Mouse (Mus musculus) CH12.LX (cell line): ENCODE data around the gene Mrpl55. TPM values are rescaled to one million over a fixed set of nuclear protein-coding genes. Genes with fewer than 3 reads are reported as not detected.
A peak's percentile ranks its signal among the peaks of the same experiment; 100 is the strongest.

ENCODE experiments used
- DNase-seq: peaks from one replicate; pipeline ENCODE4 v3.0.0-alpha.2; 2013; ENCODE audit errors: extremely low read depth
- H3K27ac ChIP-seq: 2 replicates; pipeline ENCODE4 v1.5.1; 2012; ENCODE audit warnings: low read depth, mild to moderate bottlenecking, control low read depth, moderate library complexity; ENCODE audit not compliant: insufficient read depth
- H3K27me3 ChIP-seq: replicated peaks from 2 replicates; pipeline ENCODE3; 2012; ENCODE audit warnings: inconsistent platforms
- H3K36me3 ChIP-seq, 2 experiments: replicated peaks in 1 of 2; 2 replicates each; pipeline versions ENCODE3 to v1.6.1; 2012; ENCODE audit warnings: inconsistent platforms in 1 of 2, low read length in 1 of 2, mild to moderate bottlenecking in 1 of 2, mixed read lengths in 1 of 2, moderate library complexity in 1 of 2; ENCODE audit not compliant: control insufficient read depth in 1 of 2, insufficient read depth in 1 of 2
- H3K4me1 ChIP-seq, 2 experiments: 2 replicates each; pipeline ENCODE4 v1.6.1; 2012; ENCODE audit warnings: inconsistent platforms in 1 of 2, moderate library complexity in 1 of 2; ENCODE audit not compliant: insufficient read depth in 2 of 2, control insufficient read depth in 1 of 2
- H3K4me2 ChIP-seq: 2 replicates; pipeline ENCODE4 v1.6.1; 2012; ENCODE audit warnings: low read depth, mild to moderate bottlenecking, control low read depth; ENCODE audit not compliant: poor library complexity, insufficient read depth, severe bottlenecking
- H3K4me3 ChIP-seq, 3 experiments: fragments of 150-350 bp in 1 of 3; sonication (generic) in 1 of 3; replicated peaks in 1 of 3; 2 replicates each; pipeline versions ENCODE3 to v1.5.1; 2011 to 2012; ENCODE audit warnings: low read depth in 2 of 3, low read length in 2 of 3, mild to moderate bottlenecking in 2 of 3, moderate library complexity in 2 of 3, control low read depth in 1 of 3, improper control_type of control experiment in 1 of 3, inconsistent platforms in 1 of 3, mixed read lengths in 1 of 3; ENCODE audit not compliant: poor library complexity in 1 of 3
- H3K79me2 ChIP-seq: replicated peaks from 2 replicates; pipeline ENCODE4 v1.6.1; 2012; ENCODE audit warnings: mild to moderate bottlenecking, moderate library complexity; ENCODE audit not compliant: control insufficient read depth, poor library complexity, insufficient read depth, severe bottlenecking; ENCODE audit errors: extremely low read depth
- H3K9ac ChIP-seq: 2 replicates; pipeline ENCODE4 v1.6.1; 2012; ENCODE audit warnings: low read depth, mild to moderate bottlenecking, control low read depth, moderate library complexity; ENCODE audit not compliant: insufficient read depth
- H3K9me3 ChIP-seq: replicated peaks from 2 replicates; pipeline ENCODE3; 2012; ENCODE audit warnings: low read length, inconsistent platforms, mixed read lengths
- BHLHE40 ChIP-seq: IDR thresholded peaks from 2 replicates; pipeline ENCODE4 v1.6.1; 2011; ENCODE audit warnings: mild to moderate bottlenecking, low read depth, low read length, improper control_type of control experiment
- CHD2 ChIP-seq: IDR thresholded peaks from 2 replicates; pipeline ENCODE4 v1.6.1; 2011; ENCODE audit warnings: low read length, improper control_type of control experiment
- GABPA ChIP-seq: IDR thresholded peaks from 2 replicates; pipeline ENCODE4 v1.6.1; 2012; ENCODE audit warnings: low read depth, low read length, improper control_type of control experiment, inconsistent platforms; ENCODE audit not compliant: insufficient replicate concordance
- HCFC1 ChIP-seq: IDR thresholded peaks from 2 replicates; pipeline ENCODE4 v1.6.1; 2012; ENCODE audit warnings: low read depth, mild to moderate bottlenecking, inconsistent platforms, low read length, improper control_type of control experiment
- IRF4 ChIP-seq: IDR thresholded peaks from 2 replicates; pipeline ENCODE4 v1.6.1; 2014; ENCODE audit warnings: low read depth, mild to moderate bottlenecking, inconsistent platforms, low read length, improper control_type of control experiment
- JUN ChIP-seq: IDR thresholded peaks from 2 replicates; pipeline ENCODE4 v1.6.1; 2011; ENCODE audit warnings: low read depth, mild to moderate bottlenecking, low read length, improper control_type of control experiment, moderate library complexity; ENCODE audit not compliant: insufficient read depth
- MAFK ChIP-seq: IDR thresholded peaks from 2 replicates; pipeline ENCODE4 v1.6.1; 2011; ENCODE audit warnings: low read length, improper control_type of control experiment; ENCODE audit not compliant: insufficient replicate concordance
- MAX ChIP-seq: IDR thresholded peaks from 2 replicates; pipeline ENCODE4 v1.6.1; 2011; ENCODE audit warnings: low read length, improper control_type of control experiment
- MAZ ChIP-seq: IDR thresholded peaks from 2 replicates; pipeline ENCODE4 v1.6.1; 2012; ENCODE audit warnings: low read depth, mild to moderate bottlenecking, inconsistent platforms, low read length, improper control_type of control experiment, moderate library complexity
- MXI1 ChIP-seq: IDR thresholded peaks from 2 replicates; pipeline ENCODE4 v1.6.1; 2011; ENCODE audit warnings: mild to moderate bottlenecking, low read depth, low read length, improper control_type of control experiment
- MYC ChIP-seq: IDR thresholded peaks from 2 replicates; pipeline ENCODE4 v1.6.1; 2011; ENCODE audit warnings: low read depth, mild to moderate bottlenecking, improper control_type of control experiment, low read length
- POLR2A ChIP-seq: IDR thresholded peaks from 2 replicates; pipeline ENCODE4 v1.6.1; 2011; ENCODE audit warnings: low read depth, mild to moderate bottlenecking, improper control_type of control experiment, low read length
- RAD21 ChIP-seq: IDR thresholded peaks from 2 replicates; pipeline ENCODE4 v1.6.1; 2011; ENCODE audit warnings: low read depth, mild to moderate bottlenecking, low read length, improper control_type of control experiment, moderate library complexity
- SIN3A ChIP-seq: IDR thresholded peaks from 2 replicates; pipeline ENCODE4 v1.6.1; 2012; ENCODE audit warnings: low read length, improper control_type of control experiment, inconsistent platforms
- SMC3 ChIP-seq: IDR thresholded peaks from 2 replicates; pipeline ENCODE4 v1.6.1; 2011; ENCODE audit warnings: low read depth, low read length, improper control_type of control experiment
- UBTF ChIP-seq: IDR thresholded peaks from 2 replicates; pipeline ENCODE4 v1.6.1; 2012; ENCODE audit warnings: low read depth, mild to moderate bottlenecking, inconsistent platforms, low read length, improper control_type of control experiment, moderate library complexity
- USF1 ChIP-seq: IDR thresholded peaks from 2 replicates; pipeline ENCODE4 v1.6.1; 2014; ENCODE audit warnings: low read depth, mild to moderate bottlenecking, inconsistent platforms, low read length, improper control_type of control experiment
- ZMIZ1 ChIP-seq: IDR thresholded peaks from 2 replicates; pipeline ENCODE4 v1.6.1; 2012; ENCODE audit warnings: low read depth, mild to moderate bottlenecking, inconsistent platforms, low read length, improper control_type of control experiment
- dilution Hi-C: fragments of 300-500 bp; cut with MboI; formaldehyde crosslinking; loops from 2 replicates; pipeline ENCODE4 v1.14.3; 2020; ENCODE audit warnings: low sequenced_read_pairs; ENCODE audit not compliant: extremely low pct_unique_long_range_greater_than_20kb, extremely low pct_ligation_motif_present
- in situ Hi-C: fragments of 300-500 bp; cut with MboI; formaldehyde crosslinking; loops from 3 replicates; pipeline ENCODE4 v1.14.3; 2019; ENCODE audit warnings: low sequenced_read_pairs, low pct_ligation_motif_present, low pct_unique_long_range_greater_than_20kb, mixed read lengths
- polyA plus RNA-seq: library from polyadenylated mRNA; unstranded; fragments of >175 nt; gene quantifications from 2 replicates; pipeline ENCODE4 v1.2.1, GENCODE M21; 2012; ENCODE audit warnings: low read depth; ENCODE audit not compliant: insufficient read length
- total RNA-seq, 2 experiments: library from RNA; depleted of rRNA; stranded (reverse); fragments of 300-350 nt in 1 of 2; fragments of >200 nt in 1 of 2; gene quantifications; 2 replicates each; pipeline ENCODE4 v1.2.3; 2012 to 2014

Mrpl55 gene
- total and polyA plus RNA-seq, 3 experiments, result 74.4 to 92.9 (median 88.2) TPM

GRCm38 (mm10) chr11:59224470-59224869, 22.2 kb downstream of the Mrpl55 start:
- dilution Hi-C loops, result no loop called here
- H3K36me3 ChIP-seq, result peaks cover 17 to 58% of the 10 kb centered on the region in 2 experiments
- no peaks in the 10 kb centered on the region for H3K9me3 ChIP-seq
- H3K4me2 ChIP-seq, result peak overlapping the region; percentile 39; the same call in 1 of the 2 replicates
- no peak overlapping the region for H3K27ac ChIP-seq
- peaks cover 28 to 77% of the 10 kb centered on the region in 2 experiments for H3K4me1 ChIP-seq
- no peaks in the 10 kb centered on the region for H3K27me3 ChIP-seq
- no peak overlapping the region; the same call in 1 of the 2 replicates for H3K9ac ChIP-seq
- no peak for DNase-seq
- H3K79me2 ChIP-seq, result peaks cover 84% of the 10 kb centered on the region
- no peak overlapping the region for H3K4me3 ChIP-seq
- in situ Hi-C loops, result no loop called here
- TF ChIP-seq RAD21 (no peak), MXI1 (no peak), UBTF (no peak), MAFK (no peak), ZMIZ1 (no peak), SMC3 (no peak), HCFC1 (no peak), IRF4 (no peak), GABPA (no peak), JUN (no peak), SIN3A (no peak), USF1 (no peak), MAX (no peak)

DNA sequence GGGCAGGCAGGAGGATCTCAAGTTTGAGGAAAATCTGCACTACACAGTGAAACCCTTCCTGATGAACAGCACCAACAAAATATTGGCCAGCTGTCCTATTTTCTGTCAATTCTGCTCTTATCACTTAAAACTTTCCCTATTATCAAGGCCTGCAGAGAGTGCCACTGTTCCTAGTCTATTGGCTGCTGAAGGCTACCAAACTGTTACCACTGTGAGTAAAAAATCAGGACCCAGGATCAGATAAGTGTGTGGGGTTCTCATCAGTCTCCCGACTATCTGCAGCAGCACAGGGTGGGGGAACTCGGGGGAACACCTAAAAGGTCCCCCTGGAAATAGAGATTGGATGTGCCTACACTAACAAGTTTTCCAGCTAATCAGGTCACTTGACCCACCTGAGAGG, 22.9 kb downstream of the Mrpl55 start:
- in situ Hi-C loops (no loop called here), dilution Hi-C loops (no loop called here)
- DNase-seq, result no peak
- Histone ChIP-seq H3K4me3 (no peak overlapping the region), H3K27ac (no peak overlapping the region), H3K79me2 (peaks cover 77% of the 10 kb centered on the region), H3K4me2 (peak overlapping the region; percentile 80), H3K27me3 (no peaks in the 10 kb centered on the region), H3K4me1 (peaks cover 28 to 77% of the 10 kb centered on the region in 2 experiments), H3K36me3 (peaks cover 12 to 51% of the 10 kb centered on the region in 2 experiments), H3K9me3 (no peaks in the 10 kb centered on the region), H3K9ac (peak overlapping the region; percentile 99)
- no peak for TF ChIP-seq MAZ
- TF ChIP-seq CHD2, result no peak
- TF ChIP-seq POLR2A, result no peak
- TF ChIP-seq BHLHE40, result no peak
- no peak for TF ChIP-seq HCFC1
- TF ChIP-seq IRF4, result no peak
- TF ChIP-seq MYC, result no peak
- TF ChIP-seq MAX, result no peak
